Mouse (Mus musculus): ENCODE data around the gene Htr2b. TPM values are rescaled to one million over a fixed set of nuclear protein-coding genes. Genes with fewer than 3 reads are reported as not detected.

Htr2b gene
- polyA plus RNA-seq, 1 experiment = 0.28 TPM

GRCm38 (mm10) chr1:86146293-86146692, 34.5 kb upstream of the Htr2b start:
- no peak overlapping the region for H3K27ac ChIP-seq (ENCODE audit: control insufficient read depth, insufficient read depth, low read length)
- 95% methylated on average over 5 of the region's 5 CpGs for WGBS
- H3K4me1 ChIP-seq (replicated peaks; ENCODE audit: control insufficient read depth, insufficient read depth, low read length) = no peaks in the 10 kb centered on the region
- no peak for DNase-seq
- no peaks in the 10 kb centered on the region for H3K36me3 ChIP-seq (ENCODE audit: control insufficient read depth, insufficient read depth, low read length)
- no peaks in the 10 kb centered on the region for H3K27me3 ChIP-seq (ENCODE audit: control insufficient read depth, insufficient read depth, low read length)
- TF ChIP-seq POLR2A (IDR thresholded peaks at IDR 0.05; ENCODE audit: control insufficient read depth, extremely low read depth, insufficient read depth, low read length, poor library complexity) (no peak), CTCF (IDR thresholded peaks at IDR 0.05; ENCODE audit: borderline replicate concordance, control insufficient read depth, extremely low read depth, insufficient read depth, low read length, poor library complexity) (no peak)
- H3K4me3 ChIP-seq (ENCODE audit: control insufficient read depth, insufficient read depth, low read length) = no peak overlapping the region

- Histone ChIP-seq H3K36me3 (ENCODE audit: control insufficient read depth, insufficient read depth, low read length) (peaks cover 2% of the 10 kb centered on the region), H3K4me3 (ENCODE audit: control insufficient read depth, insufficient read depth, low read length) (no peak overlapping the region), H3K27me3 (ENCODE audit: control insufficient read depth, insufficient read depth, low read length) (no peaks in the 10 kb centered on the region), H3K27ac (ENCODE audit: control insufficient read depth, insufficient read depth, low read length) (no peak overlapping the region), H3K4me1 (replicated peaks; ENCODE audit: control insufficient read depth, insufficient read depth, low read length) (no peaks in the 10 kb centered on the region)
- DNase-seq = no peak
- TF ChIP-seq POLR2A (IDR thresholded peaks at IDR 0.05; ENCODE audit: control insufficient read depth, extremely low read depth, insufficient read depth, low read length, poor library complexity) = no peak
- no peak for TF ChIP-seq CTCF (IDR thresholded peaks at IDR 0.05; ENCODE audit: borderline replicate concordance, control insufficient read depth, extremely low read depth, insufficient read depth, low read length, poor library complexity)
- 81% methylated on average over 21 of the region's 21 CpGs for WGBS
These were observed 32.5 kb upstream of the Htr2b start for GRCm38 (mm10) chr1:86144001-86144944.

GRCm38 (mm10) chr1:86143165-86143564, 31.4 kb upstream of the Htr2b start:
- H3K4me1 ChIP-seq (replicated peaks; ENCODE audit: control insufficient read depth, insufficient read depth, low read length) = no peaks in the 10 kb centered on the region
- no peak for DNase-seq
- no peak overlapping the region for H3K4me3 ChIP-seq (ENCODE audit: control insufficient read depth, insufficient read depth, low read length)
- H3K27me3 ChIP-seq (ENCODE audit: control insufficient read depth, insufficient read depth, low read length) = no peaks in the 10 kb centered on the region
- peaks cover 12% of the 10 kb centered on the region for H3K36me3 ChIP-seq (ENCODE audit: control insufficient read depth, insufficient read depth, low read length)
- TF ChIP-seq POLR2A (IDR thresholded peaks at IDR 0.05; ENCODE audit: control insufficient read depth, extremely low read depth, insufficient read depth, low read length, poor library complexity) (no peak), CTCF (IDR thresholded peaks at IDR 0.05; ENCODE audit: borderline replicate concordance, control insufficient read depth, extremely low read depth, insufficient read depth, low read length, poor library complexity) (no peak)
- 80% methylated on average over 4 of the region's 4 CpGs for WGBS
- H3K27ac ChIP-seq (ENCODE audit: control insufficient read depth, insufficient read depth, low read length) = no peak overlapping the region

- TF ChIP-seq POLR2A (IDR thresholded peaks at IDR 0.05; ENCODE audit: control insufficient read depth, extremely low read depth, insufficient read depth, low read length, poor library complexity) (no peak), CTCF (IDR thresholded peaks at IDR 0.05; ENCODE audit: borderline replicate concordance, control insufficient read depth, extremely low read depth, insufficient read depth, low read length, poor library complexity) (no peak)
- H3K27ac ChIP-seq (ENCODE audit: control insufficient read depth, insufficient read depth, low read length) = no peak overlapping the region
- 93% methylated on average over 3 of the region's 3 CpGs for WGBS
- no peak overlapping the region for H3K4me3 ChIP-seq (ENCODE audit: control insufficient read depth, insufficient read depth, low read length)
- no peaks in the 10 kb centered on the region for H3K4me1 ChIP-seq (replicated peaks; ENCODE audit: control insufficient read depth, insufficient read depth, low read length)
- peaks cover 23% of the 10 kb centered on the region for H3K36me3 ChIP-seq (ENCODE audit: control insufficient read depth, insufficient read depth, low read length)
- no peak for DNase-seq
- H3K27me3 ChIP-seq (ENCODE audit: control insufficient read depth, insufficient read depth, low read length) = no peaks in the 10 kb centered on the region
These were observed 29.3 kb upstream of the Htr2b start for GRCm38 (mm10) chr1:86141081-86141480.

- H3K36me3 ChIP-seq (ENCODE audit: control insufficient read depth, insufficient read depth, low read length) = peaks cover 44% of the 10 kb centered on the region
- no peak overlapping the region for H3K4me3 ChIP-seq (ENCODE audit: control insufficient read depth, insufficient read depth, low read length)
These were observed 23.5 kb upstream of the Htr2b start for GRCm38 (mm10) chr1:86135315-86135714.

GRCm38 (mm10) chr1:86133337-86133736, 21.6 kb upstream of the Htr2b start, which contains the start of gene Gm21972:
Gene Gm21972 (plus strand): TSS chr1:86133637.
- Histone ChIP-seq H3K27ac (ENCODE audit: control insufficient read depth, insufficient read depth, low read length) (no peak within 1 kb of the TSS), H3K27me3 (ENCODE audit: control insufficient read depth, insufficient read depth, low read length) (no peaks in the 10 kb centered on the region), H3K36me3 (ENCODE audit: control insufficient read depth, insufficient read depth, low read length) (peaks cover 40% of the 10 kb centered on the region), H3K4me3 (ENCODE audit: control insufficient read depth, insufficient read depth, low read length) (no peak within 1 kb of the TSS), H3K4me1 (replicated peaks; ENCODE audit: control insufficient read depth, insufficient read depth, low read length) (no peaks in the 10 kb centered on the region)
- TF ChIP-seq CTCF (IDR thresholded peaks at IDR 0.05; ENCODE audit: borderline replicate concordance, control insufficient read depth, extremely low read depth, insufficient read depth, low read length, poor library complexity) = no peak
- no peak for TF ChIP-seq POLR2A (IDR thresholded peaks at IDR 0.05; ENCODE audit: control insufficient read depth, extremely low read depth, insufficient read depth, low read length, poor library complexity)
- DNase-seq = no peak
- 98% methylated on average over 4 of the region's 4 CpGs for WGBS

More at GRCm38 (mm10) chr1:86135315-86135714, 23.5 kb upstream of the Htr2b start:
- Histone ChIP-seq H3K27ac (ENCODE audit: control insufficient read depth, insufficient read depth, low read length) (no peak overlapping the region), H3K4me1 (replicated peaks; ENCODE audit: control insufficient read depth, insufficient read depth, low read length) (no peaks in the 10 kb centered on the region), H3K27me3 (ENCODE audit: control insufficient read depth, insufficient read depth, low read length) (no peaks in the 10 kb centered on the region)
- TF ChIP-seq POLR2A (IDR thresholded peaks at IDR 0.05; ENCODE audit: control insufficient read depth, extremely low read depth, insufficient read depth, low read length, poor library complexity) = no peak
- TF ChIP-seq CTCF (IDR thresholded peaks at IDR 0.05; ENCODE audit: borderline replicate concordance, control insufficient read depth, extremely low read depth, insufficient read depth, low read length, poor library complexity) = no peak
- WGBS = 98% methylated on average over 6 of the region's 6 CpGs
- no peak for DNase-seq

Measured in thymus, adult 2 months (tissue).